8 mouse cellular contexts compared by ENCODE assay signal in the genomic region with DNA sequence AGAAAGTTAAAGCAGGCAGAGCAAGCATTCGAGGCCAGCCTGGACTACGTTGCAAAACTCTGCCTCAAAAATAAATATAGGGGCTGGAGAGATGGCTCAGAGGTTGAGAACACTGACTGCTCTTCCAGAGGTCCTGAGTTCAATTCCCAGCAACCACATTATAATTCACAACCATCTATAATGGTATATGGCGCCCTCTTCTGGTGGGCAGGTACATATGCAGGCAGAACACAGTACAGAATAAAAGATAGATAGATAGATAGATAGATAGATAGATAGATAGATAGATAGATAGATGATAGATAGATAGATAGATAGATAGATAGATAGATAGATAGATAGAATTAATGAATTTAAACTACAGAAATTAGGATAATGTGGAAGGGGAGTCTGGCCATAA. TPM values are rescaled to one million over a fixed set of nuclear protein-coding genes. Genes with fewer than 3 reads are reported as not detected.
DNase-seq lines count a peak whose midpoint lies in the region; ATAC-seq and TF ChIP-seq lines count a peak whose summit lies in the region.
"Not testable (repeated sequence)": the region's sequence is repeated elsewhere in the genome, so short reads cannot be mapped to it uniquely, and the experiment has no call there.
"Had no signal": no experiment of that assay in that cellular context is flagged by ENCODE, and none has a peak within 500 bp of the region (broad histone marks: within the 10 kb centered on the region; RNA-seq: fewer than 3 reads in every experiment).

No protein-coding gene starts in this region.

- not testable (repeated sequence) for H3K4me1 ChIP-seq in hindbrain, postnatal 0 days (ENCODE audit: insufficient read depth, low read length); liver, embryonic 14.5 days (replicated peaks; ENCODE audit: control insufficient read depth in 2 of 2, insufficient read depth in 2 of 2, low read length in 1 of 2); midbrain, postnatal 0 days (ENCODE audit: insufficient read depth, low read length); stomach, postnatal 0 days (replicated peaks; ENCODE audit: control insufficient read depth, insufficient read depth)
- peaks cover 11% of the 10 kb centered on the region; the same call in 1 of the 2 replicates for H3K4me1 ChIP-seq in kidney, postnatal 0 days (replicated peaks; ENCODE audit: insufficient read depth, low read length)

- not testable (repeated sequence) for H3K27ac ChIP-seq in hindbrain, postnatal 0 days; kidney, postnatal 0 days; liver, embryonic 14.5 days; midbrain, postnatal 0 days (ENCODE audit: low read depth, low read length); stomach, postnatal 0 days (replicated peaks)

- not testable (repeated sequence) for TF ChIP-seq EP300 in liver, embryonic 14.5 days (IDR thresholded peaks at IDR 0.05; ENCODE audit: low read depth); stomach, postnatal 0 days (optimal IDR thresholded peaks at IDR 0.05)

- not testable (repeated sequence) for ATAC-seq in hindbrain, postnatal 0 days; kidney, postnatal 0 days (replicated peaks; ENCODE audit: low FRiP score, low read depth); liver, embryonic 14.5 days (ENCODE audit: insufficient read depth); midbrain, postnatal 0 days (ENCODE audit: low FRiP score); stomach, postnatal 0 days (ENCODE audit: low FRiP score, low TSS enrichment)

- peak; percentile 37 for TF ChIP-seq CTCF in hindbrain, postnatal 0 days (IDR thresholded peaks at IDR 0.05; ENCODE audit: low read depth)
- peak; percentile 39; the same call in 1 of the 2 replicates for TF ChIP-seq CTCF in kidney, postnatal 0 days (IDR thresholded peaks at IDR 0.05; ENCODE audit: low read depth)
- TF ChIP-seq CTCF in liver, embryonic 14.5 days (IDR thresholded peaks at IDR 0.05; ENCODE audit: low read depth): peak; percentile 29; the same call in 1 of the 2 replicates
- TF ChIP-seq CTCF in midbrain, postnatal 0 days (IDR thresholded peaks at IDR 0.05): peak; percentile 29
- peak; percentile 35 for TF ChIP-seq CTCF in stomach, postnatal 0 days (IDR thresholded peaks at IDR 0.05; ENCODE audit: low read depth)

- not testable (repeated sequence) for H3K36me3 ChIP-seq in hindbrain, postnatal 0 days (ENCODE audit: insufficient read depth, low read length); kidney, postnatal 0 days (ENCODE audit: insufficient read depth, low read length); liver, embryonic 14.5 days (replicated peaks; ENCODE audit: control insufficient read depth, insufficient read depth, low read depth); midbrain, postnatal 0 days (ENCODE audit: insufficient read depth, low read length); stomach, postnatal 0 days (ENCODE audit: control insufficient read depth, insufficient read depth, low read length)

- peaks cover 18% of the 10 kb centered on the region; the same call in 1 of the 2 replicates for H3K27me3 ChIP-seq in hindbrain, postnatal 0 days (ENCODE audit: insufficient read depth, low read length)
- H3K27me3 ChIP-seq in kidney, postnatal 0 days (ENCODE audit: insufficient read depth, low read length); stomach, postnatal 0 days (ENCODE audit: control insufficient read depth, insufficient read depth, low read length): not testable (repeated sequence)
- H3K27me3 ChIP-seq in liver, embryonic 14.5 days (ENCODE audit: control insufficient read depth, insufficient read depth, low read length): peaks cover 38% of the 10 kb centered on the region
- peaks cover 39% of the 10 kb centered on the region for H3K27me3 ChIP-seq in midbrain, postnatal 0 days (ENCODE audit: insufficient read depth, low read length)

- not testable (repeated sequence) for H3K4me3 ChIP-seq in hindbrain, postnatal 0 days (ENCODE audit: low read length); kidney, postnatal 0 days (replicated peaks; ENCODE audit: low read depth, low read length); liver, embryonic 14.5 days (ENCODE audit: insufficient read depth in 1 of 2, low read depth in 2 of 2, low read length in 2 of 2); midbrain, postnatal 0 days (ENCODE audit: low read depth, low read length); stomach, postnatal 0 days (ENCODE audit: low read depth, low read length)

- DNase-seq in CD4-positive, CD25-positive, alpha-beta regulatory T cell, adult 2 months (ENCODE audit: low read depth, low spot score): peak; percentile 14
- DNase-seq in R1 (ENCODE audit: low read depth, low spot score): peak; percentile 46
- not testable (repeated sequence) for DNase-seq in hindbrain, postnatal 0 days (ENCODE audit: low spot score); kidney, postnatal 0 days (ENCODE audit: low spot score); liver, embryonic 14.5 days (ENCODE audit: low read depth in 3 of 3, low spot score in 3 of 3); midbrain, postnatal 0 days (ENCODE audit: low spot score); stomach, postnatal 0 days (ENCODE audit: low spot score)

- H3K4me2 ChIP-seq in hindbrain, postnatal 0 days (ENCODE audit: low read depth, low read length); kidney, postnatal 0 days (ENCODE audit: low read length); liver, embryonic 14.5 days (ENCODE audit: low read depth); midbrain, postnatal 0 days (ENCODE audit: low read depth, low read length, poor library complexity, severe bottlenecking); stomach, postnatal 0 days (replicated peaks; ENCODE audit: low read depth): not testable (repeated sequence)

- not testable (repeated sequence) for H3K9me3 ChIP-seq in hindbrain, postnatal 0 days (ENCODE audit: low read length); kidney, postnatal 0 days (replicated peaks; ENCODE audit: low read length); liver, embryonic 14.5 days (ENCODE audit: control insufficient read depth, low read length); midbrain, postnatal 0 days (ENCODE audit: low read length); stomach, postnatal 0 days (ENCODE audit: control insufficient read depth, low read length)

- 75% methylated on average over 3 of the region's 3 CpGs for WGBS in hindbrain, postnatal 0 days
- 79% methylated on average over 3 of the region's 3 CpGs for WGBS in kidney, postnatal 0 days
- 61% methylated on average over 3 of the region's 3 CpGs for WGBS in liver, embryonic 14.5 days (ENCODE audit: insufficient replicate concordance)
- WGBS in midbrain, postnatal 0 days: 72% methylated on average over 3 of the region's 3 CpGs
- 76% methylated on average over 3 of the region's 3 CpGs for WGBS in stomach, postnatal 0 days

- H3K9ac ChIP-seq in hindbrain, postnatal 0 days (replicated peaks; ENCODE audit: low read length); kidney, postnatal 0 days (ENCODE audit: low read depth, low read length); liver, embryonic 14.5 days (replicated peaks); midbrain, postnatal 0 days (replicated peaks; ENCODE audit: low read length, poor library complexity, severe bottlenecking); stomach, postnatal 0 days (ENCODE audit: low read length): not testable (repeated sequence)

RNA-seq across cellular contexts. Expression of a gene that starts 2.0 kb away (rescaled TPM):
- 0.84 and 0.97 TPM in 2 replicates for total RNA-seq in hindbrain, postnatal 0 days (2014; rRNA removed)
- 0.45 and 0.77 TPM in 2 replicates for polyA plus RNA-seq in hindbrain, postnatal 0 days (2015; fragmentation: Nextera tagmentation; extraction: Ambion mirVana)
- polyA plus RNA-seq in kidney, postnatal 0 days (2015; fragmentation: Nextera tagmentation; extraction: Ambion mirVana): 2.3 TPM in 2 replicates
- 0.21 and 0.30 TPM in 2 replicates for polyA plus RNA-seq in liver, embryonic 14.5 days (2012; rRNA removed)
- polyA plus RNA-seq in liver, embryonic 14.5 days (2014; fragmentation: Nextera tagmentation; extraction: Ambion mirVana): 0.18 and 0.34 TPM in 2 replicates
- 0.42 and 0.82 TPM in 2 replicates for total RNA-seq in midbrain, postnatal 0 days (2014; rRNA removed)
- 0.17 and 0.27 TPM in 2 replicates for polyA plus RNA-seq in midbrain, postnatal 0 days (2015; fragmentation: Nextera tagmentation; extraction: Ambion mirVana)
- polyA plus RNA-seq in stomach, postnatal 0 days (2015; fragmentation: Nextera tagmentation; extraction: Ambion mirVana): 1.5 and 2.2 TPM in 2 replicates
- total RNA-seq: hematopoietic stem cell, adult 5-6 weeks had no signal

RNA-seq across cellular contexts. Expression of a gene that starts 53.0 kb away (rescaled TPM):
- total RNA-seq in hindbrain, postnatal 0 days (2014; rRNA removed): 12.8 and 16.4 TPM in 2 replicates
- 15.8 and 17.5 TPM in 2 replicates for polyA plus RNA-seq in hindbrain, postnatal 0 days (2015; fragmentation: Nextera tagmentation; extraction: Ambion mirVana)
- 15.0 and 17.6 TPM in 2 replicates for polyA plus RNA-seq in kidney, postnatal 0 days (2015; fragmentation: Nextera tagmentation; extraction: Ambion mirVana)
- 2.2 and 2.9 TPM in 2 replicates for polyA plus RNA-seq in liver, embryonic 14.5 days (2012; rRNA removed)
- 1.8 TPM in 2 replicates for polyA plus RNA-seq in liver, embryonic 14.5 days (2014; fragmentation: Nextera tagmentation; extraction: Ambion mirVana)
- total RNA-seq in midbrain, postnatal 0 days (2014; rRNA removed): 14.1 and 14.3 TPM in 2 replicates
- 11.7 and 14.7 TPM in 2 replicates for polyA plus RNA-seq in midbrain, postnatal 0 days (2015; fragmentation: Nextera tagmentation; extraction: Ambion mirVana)
- polyA plus RNA-seq in stomach, postnatal 0 days (2015; fragmentation: Nextera tagmentation; extraction: Ambion mirVana): 5.0 and 5.3 TPM in 2 replicates
